Mouse (Mus musculus) heart, embryonic 12.5 days (tissue): ENCODE data around the gene Fmo1. TPM values are rescaled to one million over a fixed set of nuclear protein-coding genes. Genes with fewer than 3 reads are reported as not detected.
"Not testable (repeated sequence)": the region's sequence is repeated elsewhere in the genome, so short reads cannot be mapped to it uniquely, and the experiment has no call there.

Experiments used
- ATAC-seq: fragments of 200-750 bp; cut with Nextera tagmentation; 2 replicates; pipeline ENCODE4 v1.8.0; 2017; ENCODE audit warnings: moderate TSS enrichment, moderate library complexity; ENCODE audit not compliant: insufficient number of reproducible peaks, low FRiP score
- H3K27ac ChIP-seq: fragments of 300-500 bp; sonication (generic); 2 replicates; pipeline ENCODE4 v1.5.1; 2016; ENCODE audit warnings: mild to moderate bottlenecking, moderate library complexity; ENCODE audit not compliant: poor library complexity, severe bottlenecking
- H3K27me3 ChIP-seq: fragments of 300-500 bp; sonication (generic); replicated peaks from 2 replicates; pipeline ENCODE4 v1.6.1; 2016; ENCODE audit warnings: mild to moderate bottlenecking, moderate library complexity
- H3K36me3 ChIP-seq: fragments of 300-500 bp; sonication (generic); 2 replicates; pipeline ENCODE4 v1.6.1; 2016; ENCODE audit warnings: mild to moderate bottlenecking, moderate library complexity
- H3K4me1 ChIP-seq: fragments of 300-500 bp; sonication (generic); replicated peaks from 2 replicates; pipeline ENCODE4 v1.6.1; 2016; ENCODE audit warnings: mild to moderate bottlenecking
- H3K4me2 ChIP-seq: fragments of 300-500 bp; sonication (generic); 2 replicates; pipeline ENCODE4 v1.6.1; 2016; ENCODE audit warnings: mild to moderate bottlenecking, moderate library complexity
- H3K4me3 ChIP-seq: fragments of 300-500 bp; sonication (generic); 2 replicates; pipeline ENCODE4 v1.5.1; 2016; ENCODE audit warnings: mild to moderate bottlenecking
- H3K9ac ChIP-seq: fragments of 300-500 bp; sonication (generic); 2 replicates; pipeline ENCODE4 v1.6.1; 2016; ENCODE audit warnings: mild to moderate bottlenecking, moderate library complexity
- H3K9me3 ChIP-seq: fragments of 300-500 bp; sonication (generic); replicated peaks from 2 replicates; pipeline ENCODE4 v1.6.1; 2016; ENCODE audit warnings: mild to moderate bottlenecking, moderate library complexity
- WGBS: fragments of 180-500 bp; shearing (Covaris S2); methylation state at CpG from one replicate; pipeline ENCODE4 v1.1.7; 2016; 5-methylcytosine and 5-hydroxymethylcytosine counted together
- polyA plus RNA-seq: library from polyadenylated mRNA; unstranded; fragments of >200 nt; fragmentation: Nextera tagmentation; extraction: Ambion mirVana; gene quantifications from 2 replicates; pipeline ENCODE4 v1.2.1, GENCODE M21; 2016

The Fmo1 gene
- polyA plus RNA-seq, 1 experiment from 2014 or later = 2.2 TPM

DNA sequence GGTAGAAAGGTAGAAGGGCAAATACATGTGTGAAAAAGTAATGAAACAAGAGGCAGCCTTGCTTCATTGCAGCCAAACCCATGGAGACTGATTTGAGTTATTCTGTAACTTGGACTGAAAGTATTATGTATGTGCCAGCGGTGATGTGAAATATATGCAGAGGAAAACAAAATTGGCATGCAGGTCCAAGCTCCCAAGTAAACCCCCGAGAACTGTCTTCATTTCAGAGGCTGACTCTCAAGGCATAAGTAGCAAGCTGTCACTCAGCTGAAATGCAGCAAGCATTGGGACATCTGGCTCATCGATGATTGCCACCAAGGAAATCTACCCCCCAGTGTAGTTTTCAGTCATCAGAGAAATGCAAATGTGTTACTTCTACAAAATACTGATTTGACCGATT is 81.2 kb downstream of the Fmo1 start:
- no peaks in the 10 kb centered on the region for H3K4me1 ChIP-seq
- H3K27ac ChIP-seq = no peak overlapping the region
- H3K4me2 ChIP-seq = no peak overlapping the region
- 75% methylated on average over 4 of the region's 4 CpGs for WGBS
- ATAC-seq = no peak
- no peak overlapping the region for H3K9ac ChIP-seq
- H3K36me3 ChIP-seq = no peaks in the 10 kb centered on the region
- H3K4me3 ChIP-seq = no peak overlapping the region
- H3K27me3 ChIP-seq = no peaks in the 10 kb centered on the region
- no peaks in the 10 kb centered on the region for H3K9me3 ChIP-seq

DNA sequence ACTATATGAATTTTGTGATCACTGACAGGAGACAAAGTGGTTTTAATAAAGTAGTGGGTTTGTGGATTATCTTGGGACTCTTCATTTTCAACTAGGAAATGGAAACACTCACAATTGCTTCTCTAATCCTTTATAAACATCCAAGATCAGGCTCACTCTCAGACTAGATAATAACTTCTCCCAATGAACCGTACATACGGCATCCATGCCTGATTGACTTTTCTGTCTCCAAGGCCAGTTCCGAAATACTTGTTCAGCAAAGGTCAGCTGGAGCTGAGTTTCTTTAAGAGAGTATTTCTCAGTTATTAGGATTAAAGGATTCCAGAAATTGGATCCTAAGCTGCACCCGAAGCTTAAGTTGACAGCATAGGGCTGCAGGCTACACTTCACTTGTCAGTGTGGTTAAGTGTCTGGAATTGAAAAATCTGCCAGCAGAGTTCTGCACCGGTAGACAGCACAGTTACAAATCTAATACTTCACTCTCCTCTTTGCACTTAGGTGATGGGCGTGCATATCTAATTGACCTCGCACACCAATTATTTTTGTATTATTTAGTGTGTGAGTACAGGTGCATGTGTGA is 82.7 kb downstream of the Fmo1 start:
- Histone ChIP-seq H3K9ac (no peak overlapping the region), H3K27ac (no peak overlapping the region), H3K9me3 (no peaks in the 10 kb centered on the region), H3K4me1 (no peaks in the 10 kb centered on the region), H3K4me2 (no peak overlapping the region), H3K4me3 (no peak overlapping the region), H3K36me3 (no peaks in the 10 kb centered on the region), H3K27me3 (no peaks in the 10 kb centered on the region)
- no peak for ATAC-seq
- WGBS = 78% methylated on average over 7 of the region's 7 CpGs

DNA sequence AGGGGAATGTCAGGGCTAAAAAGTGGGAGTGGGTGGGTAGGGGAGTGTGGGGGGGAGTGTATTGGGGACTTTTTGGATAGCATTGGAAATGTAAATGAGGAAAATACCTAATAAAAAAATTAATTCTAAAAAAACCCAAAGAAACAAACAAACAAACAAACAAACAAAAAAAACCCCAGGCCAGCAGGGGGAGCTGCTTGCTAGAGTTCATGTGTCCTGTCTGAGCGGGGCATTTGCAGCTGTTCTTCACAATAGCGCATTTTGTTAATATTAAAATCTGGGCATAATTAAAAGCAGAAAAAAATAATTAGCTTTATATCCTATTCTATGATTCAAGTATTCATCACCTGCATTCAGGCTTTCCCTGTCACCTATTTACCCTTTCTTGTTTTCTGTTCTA is 85.4 kb downstream of the Fmo1 start:
- not testable (repeated sequence) for H3K36me3 ChIP-seq, H3K4me3 ChIP-seq, H3K27ac ChIP-seq, ATAC-seq, H3K4me2 ChIP-seq, H3K9ac ChIP-seq, H3K9me3 ChIP-seq, H3K27me3 ChIP-seq, H3K4me1 ChIP-seq
- 88% methylated on average over 2 of the region's 2 CpGs for WGBS

Other genes starting within 250 kb of the Fmo1 start
- gene Myoc, start 227.5 kb downstream of the Fmo1 start, polyA plus RNA-seq = not detected in 2 replicates
- not detected in 2 replicates for gene Myocos, start 208.4 kb downstream of the Fmo1 start, polyA plus RNA-seq
- 90.9 and 96.7 TPM in 2 replicates for gene Prrc2c, start 126.1 kb downstream of the Fmo1 start, polyA plus RNA-seq
- gene Fmo4, start 52.6 kb downstream of the Fmo1 start, polyA plus RNA-seq = not detected in 2 replicates
- 1.4 and 1.6 TPM in 2 replicates for gene Fmo2, start 32.1 kb upstream of the Fmo1 start, polyA plus RNA-seq
- gene Fmo6, start 70.9 kb upstream of the Fmo1 start, polyA plus RNA-seq = not detected in 2 replicates
- not detected in 2 replicates for gene Fmo3, start 117.9 kb upstream of the Fmo1 start, polyA plus RNA-seq
- gene Mroh9, start 219.1 kb upstream of the Fmo1 start, polyA plus RNA-seq = not detected in 2 replicates